Mouse (Mus musculus): ENCODE results near the gene Tmem203. TPM values are rescaled to one million over a fixed set of nuclear protein-coding genes. Genes with fewer than 3 reads are reported as not detected.
"Not testable (repeated sequence)": the region's sequence is repeated elsewhere in the genome, so short reads cannot be mapped to it uniquely, and the experiment has no call there.

Gene Tmem203
- polyA plus RNA-seq, 1 experiment from 2014 or later = 25.3 TPM

DNA sequence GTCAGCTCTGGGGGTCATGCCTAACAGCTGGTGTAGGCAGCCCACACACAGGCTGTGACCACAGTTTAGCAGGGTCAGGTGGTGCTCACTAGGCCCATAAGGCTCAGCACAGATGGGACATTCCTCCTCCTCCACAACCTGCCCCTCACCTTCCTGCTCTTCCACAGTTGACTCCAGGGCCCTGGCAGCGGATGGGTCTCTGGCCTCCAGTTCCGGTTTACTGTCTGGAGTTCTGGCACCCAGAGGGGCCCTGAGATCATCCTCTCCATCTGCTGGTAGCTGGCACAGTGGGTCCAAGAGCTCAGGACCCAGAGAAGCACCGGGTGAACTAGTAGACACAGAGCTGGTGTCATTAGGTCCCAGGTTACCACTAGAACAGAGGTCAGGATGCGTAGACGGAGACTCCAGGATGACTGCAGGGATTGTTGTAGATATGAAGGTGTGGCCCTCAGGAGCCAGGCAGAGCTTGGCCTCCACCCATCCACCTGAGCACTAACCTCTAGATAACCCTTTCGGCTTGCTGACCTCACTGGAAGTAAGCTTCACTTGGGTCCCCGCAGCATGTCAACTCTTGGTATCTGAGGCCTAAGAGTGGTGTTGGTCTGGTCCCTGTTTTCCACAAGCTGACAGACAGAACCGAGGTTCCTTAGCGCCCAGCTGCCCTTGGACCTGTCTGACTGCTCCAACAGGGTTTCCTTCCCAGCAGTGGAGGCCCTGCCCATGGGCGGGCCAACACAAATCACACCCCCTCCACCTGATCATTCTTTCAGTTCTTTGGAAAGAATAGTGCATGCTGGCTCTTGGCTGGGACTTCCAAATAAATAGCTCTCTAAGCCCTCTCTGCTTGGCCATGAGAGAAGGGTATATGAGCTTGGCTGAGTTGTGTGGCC is 8.8 kb upstream of the Tmem203 start, which contains the start of gene AL732309.1:
AL732309.1 (minus strand) TSS at position 681 of the 890 bp plus-strand sequence.
- peaks cover 12% of the 10 kb centered on the region for H3K4me1 ChIP-seq
- H3K4me2 ChIP-seq = no peak within 1 kb of the TSS
- no peak within 1 kb of the TSS for H3K4me3 ChIP-seq
- no peak within 1 kb of the TSS for H3K27ac ChIP-seq
- ATAC-seq (ENCODE audit: insufficient number of reproducible peaks, insufficient read depth, low FRiP score, low TSS enrichment, low read depth) = no peak
- H3K9ac ChIP-seq = no peak within 1 kb of the TSS
- WGBS = 86% methylated on average over 10 of the region's 10 CpGs
- H3K36me3 ChIP-seq = peaks cover 57% of the 10 kb centered on the region
- H3K27me3 ChIP-seq = peaks cover 28% of the 10 kb centered on the region
- H3K9me3 ChIP-seq = no peaks in the 10 kb centered on the region

GRCm38 (mm10) chr2:25252331-25252730 is 2.9 kb upstream of the Tmem203 start:
- Histone ChIP-seq H3K4me3 (no peak overlapping the region), H3K27me3 (no peaks in the 10 kb centered on the region), H3K9me3 (no peaks in the 10 kb centered on the region), H3K4me1 (peaks cover 17% of the 10 kb centered on the region), H3K27ac (no peak overlapping the region), H3K36me3 (peaks cover 56% of the 10 kb centered on the region), H3K4me2 (no peak overlapping the region), H3K9ac (no peak overlapping the region)
- no peak for ATAC-seq (ENCODE audit: insufficient number of reproducible peaks, insufficient read depth, low FRiP score, low TSS enrichment, low read depth)
- 79% methylated on average over 1 of the region's 1 CpGs for WGBS

- WGBS = 58% methylated on average over 12 of the region's 12 CpGs
- H3K9ac ChIP-seq = peak overlapping the region; percentile 88
- peak overlapping the region; percentile 97 for H3K4me2 ChIP-seq
- H3K4me1 ChIP-seq = peaks cover 17% of the 10 kb centered on the region
- H3K9me3 ChIP-seq; ATAC-seq (ENCODE audit: insufficient number of reproducible peaks, insufficient read depth, low FRiP score, low TSS enrichment, low read depth); H3K27me3 ChIP-seq; H3K27ac ChIP-seq: not testable (repeated sequence)
- peaks cover 14% of the 10 kb centered on the region for H3K36me3 ChIP-seq
- peak overlapping the region; percentile 99 for H3K4me3 ChIP-seq
Observed at GRCm38 (mm10) chr2:25256443-25257109, 1.3 kb downstream of the Tmem203 start.

DNA sequence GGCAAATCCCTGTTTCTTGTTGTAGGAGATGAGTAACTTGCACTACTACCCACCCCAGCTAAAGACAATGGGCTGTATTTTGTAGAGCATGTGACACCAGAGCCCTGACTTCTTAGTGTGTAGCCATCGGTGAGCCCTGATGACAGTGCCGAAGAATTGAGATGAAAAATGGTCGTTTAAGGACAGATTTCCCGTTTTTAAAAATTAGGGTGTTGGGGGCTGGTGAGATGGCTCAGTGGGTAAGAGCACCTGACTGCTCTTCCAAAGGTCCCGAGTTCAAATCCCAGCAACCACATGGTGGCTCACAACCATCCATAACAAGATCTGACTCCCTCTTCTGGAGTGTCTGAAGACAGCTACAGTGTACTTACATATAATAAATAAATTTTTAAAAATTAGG is 2.0 kb downstream of the Tmem203 start:
- H3K9me3 ChIP-seq; H3K27ac ChIP-seq; H3K9ac ChIP-seq; H3K4me2 ChIP-seq; H3K36me3 ChIP-seq; H3K27me3 ChIP-seq; ATAC-seq (ENCODE audit: insufficient number of reproducible peaks, insufficient read depth, low FRiP score, low TSS enrichment, low read depth); H3K4me3 ChIP-seq: not testable (repeated sequence)
- 84% methylated on average over 5 of the region's 5 CpGs for WGBS
- H3K4me1 ChIP-seq = peaks cover 17% of the 10 kb centered on the region

DNA sequence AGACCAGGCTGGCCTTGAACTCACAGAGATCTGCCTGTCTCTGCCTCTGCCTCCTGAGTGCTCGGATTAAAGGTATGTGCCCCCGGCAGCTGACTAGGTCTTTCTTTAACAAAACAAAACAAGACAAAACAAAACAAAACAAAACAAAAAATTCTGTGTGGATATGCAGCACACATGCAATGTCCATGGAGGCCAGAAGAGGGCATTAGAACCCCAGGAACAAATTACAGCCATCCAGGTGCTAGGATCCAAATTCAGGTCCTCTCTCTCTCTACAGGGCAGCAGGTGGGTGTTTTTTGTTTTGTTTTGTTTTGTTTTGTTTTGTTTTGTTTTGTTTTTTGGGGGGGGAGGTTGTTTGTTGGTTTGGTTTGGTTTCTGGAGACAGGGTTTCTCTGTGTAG is 3.6 kb downstream of the Tmem203 start:
- H3K9me3 ChIP-seq = no peaks in the 10 kb centered on the region
- no peak overlapping the region for H3K4me2 ChIP-seq
- H3K27ac ChIP-seq = no peak overlapping the region
- no peak overlapping the region for H3K4me3 ChIP-seq
- H3K36me3 ChIP-seq = no peaks in the 10 kb centered on the region
- peaks cover 11% of the 10 kb centered on the region for H3K27me3 ChIP-seq
- no peak for ATAC-seq (ENCODE audit: insufficient number of reproducible peaks, insufficient read depth, low FRiP score, low TSS enrichment, low read depth)
- H3K4me1 ChIP-seq = peaks cover 27% of the 10 kb centered on the region
- H3K9ac ChIP-seq = no peak overlapping the region
- 55% methylated on average over 2 of the region's 2 CpGs for WGBS

GRCm38 (mm10) chr2:25261870-25262269 is 6.6 kb downstream of the Tmem203 start:
- WGBS = 50% methylated on average over 12 of the region's 12 CpGs
- H3K9ac ChIP-seq = peak overlapping the region; percentile 77
- peak overlapping the region; percentile 79 for H3K4me3 ChIP-seq
- no peak overlapping the region for H3K27ac ChIP-seq
- peak overlapping the region; percentile 99 for H3K4me2 ChIP-seq
- H3K27me3 ChIP-seq = peaks cover 21% of the 10 kb centered on the region
- ATAC-seq (ENCODE audit: insufficient number of reproducible peaks, insufficient read depth, low FRiP score, low TSS enrichment, low read depth) = no peak
- peaks cover 41% of the 10 kb centered on the region for H3K4me1 ChIP-seq
- H3K36me3 ChIP-seq = no peaks in the 10 kb centered on the region
- no peaks in the 10 kb centered on the region for H3K9me3 ChIP-seq

- Histone ChIP-seq H3K27ac (no peak within 1 kb of the TSS; the same call in 1 of the 2 replicates), H3K9ac (peak within 1 kb of the TSS; percentile 77), H3K4me2 (peak within 1 kb of the TSS; percentile 99), H3K4me3 (peak within 1 kb of the TSS; percentile 79), H3K9me3 (no peaks in the 10 kb centered on the region), H3K36me3 (0 out of 2 replicates have a peak, but pooled peaks cover 3% of the 10 kb centered on the region), H3K27me3 (peaks cover 21% of the 10 kb centered on the region), H3K4me1 (peaks cover 40% of the 10 kb centered on the region)
- ATAC-seq (ENCODE audit: insufficient number of reproducible peaks, insufficient read depth, low FRiP score, low TSS enrichment, low read depth) = peak; percentile 98
- WGBS = under 1% methylated on average over 39 of the region's 39 CpGs
Observed at GRCm38 (mm10) chr2:25262291-25262767, 7.1 kb downstream of the Tmem203 start, which contains the start of gene Tprn. Gene Tprn, plus strand, starts transcription at chr2:25262618.

DNA sequence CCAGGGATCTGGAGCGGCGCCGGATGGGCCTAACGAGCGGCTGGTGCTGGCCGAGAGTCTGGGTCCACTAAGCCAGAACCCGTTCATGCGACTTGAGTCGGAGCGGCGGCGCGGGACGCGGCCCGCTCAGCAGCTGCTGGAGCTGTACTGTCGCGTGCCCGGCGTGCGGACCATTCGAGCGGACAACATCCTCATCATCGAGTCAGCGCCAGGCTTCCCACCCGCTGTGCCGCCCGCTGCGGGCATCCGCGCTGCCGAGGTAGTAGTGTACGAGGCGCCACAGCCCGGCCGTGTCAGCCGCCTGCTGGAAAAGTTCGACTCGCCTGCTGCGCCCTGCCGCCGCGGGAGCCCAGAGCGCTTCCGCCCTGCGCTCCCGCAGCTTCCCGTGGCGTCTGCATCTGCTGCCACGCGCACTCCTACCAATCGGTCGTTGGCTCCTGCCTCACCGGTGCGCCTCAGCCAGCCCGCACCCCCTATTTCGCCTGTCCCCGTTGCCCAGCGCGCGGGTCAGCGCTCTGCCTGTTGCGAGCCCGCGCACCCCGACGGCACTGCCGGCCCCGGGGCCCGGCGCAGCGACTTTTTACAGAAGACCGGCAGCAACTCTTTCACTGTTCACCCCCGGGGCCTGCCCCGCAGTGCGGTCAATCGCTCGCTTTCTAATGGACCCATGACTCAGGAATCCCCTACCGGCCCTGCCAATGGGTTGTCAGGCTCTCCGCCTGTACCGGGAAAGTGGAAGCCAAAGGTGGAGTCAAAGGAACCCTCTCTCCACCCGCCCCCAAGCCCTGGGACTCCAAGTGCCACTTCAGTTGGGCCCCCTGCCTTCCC is 7.8 kb downstream of the Tmem203 start:
- no peaks in the 10 kb centered on the region for H3K9me3 ChIP-seq
- no peak; the same call in 1 of the 2 replicates for ATAC-seq (ENCODE audit: insufficient number of reproducible peaks, insufficient read depth, low FRiP score, low TSS enrichment, low read depth)
- under 1% methylated on average over 82 of the region's 82 CpGs for WGBS
- peaks cover 21% of the 10 kb centered on the region for H3K27me3 ChIP-seq
- peak overlapping the region; percentile 99 for H3K4me2 ChIP-seq
- H3K4me3 ChIP-seq = peak overlapping the region; percentile 79
- peaks cover 40% of the 10 kb centered on the region for H3K4me1 ChIP-seq
- H3K27ac ChIP-seq = no peak overlapping the region; the same call in 1 of the 2 replicates
- H3K36me3 ChIP-seq = 0 out of 2 replicates have a peak, but pooled peaks cover 10% of the 10 kb centered on the region
- peak overlapping the region; percentile 77 for H3K9ac ChIP-seq

DNA sequence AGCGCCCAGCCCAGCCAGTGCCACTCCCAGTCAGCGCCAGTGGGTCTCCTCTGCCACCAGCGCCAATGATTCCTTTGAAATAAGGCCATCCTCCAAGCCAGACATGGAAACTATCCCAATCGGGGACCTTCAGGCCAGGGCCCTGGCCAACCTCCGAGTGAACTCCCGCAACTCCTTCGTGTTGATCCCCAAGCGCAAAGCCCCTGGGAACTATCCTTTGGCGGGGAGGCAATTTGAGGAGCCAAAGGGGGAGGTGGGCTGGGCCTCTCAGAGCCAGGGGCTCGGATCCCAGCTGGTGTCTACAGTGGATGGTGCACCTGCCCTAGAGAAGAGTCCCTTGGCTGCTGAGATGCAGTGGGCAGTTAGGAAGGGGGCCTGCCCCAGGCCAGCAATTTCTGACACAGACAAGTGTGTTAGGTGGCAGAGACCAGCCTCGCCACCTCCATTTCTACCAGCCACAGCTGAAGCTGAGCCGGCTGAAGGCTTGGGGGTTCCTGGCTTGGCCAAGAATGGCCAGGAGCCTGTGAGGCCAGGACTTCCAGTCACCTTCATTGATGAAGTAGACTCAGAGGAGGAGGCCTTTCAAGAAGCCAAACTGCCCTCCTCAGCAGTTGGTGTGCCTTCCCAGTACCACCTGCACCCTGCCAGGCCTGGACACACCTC is 8.5 kb downstream of the Tmem203 start:
- Histone ChIP-seq H3K4me3 (peak overlapping the region; percentile 79), H3K9ac (peak overlapping the region; percentile 77), H3K36me3 (peaks cover 11% of the 10 kb centered on the region; the same call in 1 of the 2 replicates), H3K27me3 (peaks cover 21% of the 10 kb centered on the region), H3K4me2 (peak overlapping the region; percentile 99), H3K4me1 (peaks cover 40% of the 10 kb centered on the region), H3K9me3 (no peaks in the 10 kb centered on the region), H3K27ac (no peak overlapping the region)
- ATAC-seq (ENCODE audit: insufficient number of reproducible peaks, insufficient read depth, low FRiP score, low TSS enrichment, low read depth) = no peak
- WGBS = 18% methylated on average over 12 of the region's 12 CpGs

- H3K4me1 ChIP-seq = peaks cover 40% of the 10 kb centered on the region
- no peaks in the 10 kb centered on the region for H3K9me3 ChIP-seq
- H3K27me3 ChIP-seq = peaks cover 21% of the 10 kb centered on the region
- H3K9ac ChIP-seq = peak overlapping the region; percentile 77
- peak overlapping the region; percentile 99 for H3K4me2 ChIP-seq
- WGBS = 76% methylated on average over 5 of the region's 5 CpGs
- H3K36me3 ChIP-seq = peaks cover 17% of the 10 kb centered on the region
- H3K4me3 ChIP-seq = peak overlapping the region; percentile 79; the same call in 1 of the 2 replicates
- ATAC-seq (ENCODE audit: insufficient number of reproducible peaks, insufficient read depth, low FRiP score, low TSS enrichment, low read depth) = no peak
- no peak overlapping the region for H3K27ac ChIP-seq
Observed at GRCm38 (mm10) chr2:25264286-25264660, 9.0 kb downstream of the Tmem203 start.
